Mouse (Mus musculus) brain, embryonic 14.5 days (tissue): ENCODE measurements around the gene Aif1. TPM values are rescaled to one million over a fixed set of nuclear protein-coding genes. Genes with fewer than 3 reads are reported as not detected.

Experiments
- DNase-seq: peaks from one replicate; pipeline ENCODE4 v3.0.0-alpha.2; 2011; ENCODE audit warnings: low read depth
- CTCF ChIP-seq: fragments of 200-500 bp; IDR thresholded peaks from 2 replicates; pipeline ENCODE4 v1.5.1; 2012; ENCODE audit warnings: inconsistent platforms, mild to moderate bottlenecking, moderate library complexity, borderline replicate concordance; ENCODE audit not compliant: insufficient read depth, insufficient read length; ENCODE audit errors: extremely low read depth
- POLR2A ChIP-seq: fragments of 200-500 bp; IDR thresholded peaks from 2 replicates; pipeline ENCODE4 v1.6.1; 2012; ENCODE audit warnings: mild to moderate bottlenecking, inconsistent platforms, borderline replicate concordance; ENCODE audit not compliant: poor library complexity, insufficient read depth, insufficient read length, severe bottlenecking; ENCODE audit errors: extremely low read depth
- polyA plus RNA-seq: library from polyadenylated mRNA; depleted of rRNA; stranded (reverse); fragments of >200 nt; gene quantifications from 2 replicates; pipeline ENCODE4 v1.2.3, GENCODE M21; 2012

Aif1 gene
- polyA plus RNA-seq, 1 experiment, result 1.6 TPM

GRCm38 (mm10) chr17:35202442-35202841 is 26.6 kb upstream of the Aif1 start:
- DNase-seq, result no peak
- no peak for TF ChIP-seq CTCF
- TF ChIP-seq POLR2A, result no peak

GRCm38 (mm10) chr17:35201787-35202186 is 25.9 kb upstream of the Aif1 start, which contains the start of gene Tnf:
Gene Tnf (minus strand): TSS chr17:35202007.
- TF ChIP-seq POLR2A (no peak), CTCF (no peak)
- DNase-seq, result no peak

DNA sequence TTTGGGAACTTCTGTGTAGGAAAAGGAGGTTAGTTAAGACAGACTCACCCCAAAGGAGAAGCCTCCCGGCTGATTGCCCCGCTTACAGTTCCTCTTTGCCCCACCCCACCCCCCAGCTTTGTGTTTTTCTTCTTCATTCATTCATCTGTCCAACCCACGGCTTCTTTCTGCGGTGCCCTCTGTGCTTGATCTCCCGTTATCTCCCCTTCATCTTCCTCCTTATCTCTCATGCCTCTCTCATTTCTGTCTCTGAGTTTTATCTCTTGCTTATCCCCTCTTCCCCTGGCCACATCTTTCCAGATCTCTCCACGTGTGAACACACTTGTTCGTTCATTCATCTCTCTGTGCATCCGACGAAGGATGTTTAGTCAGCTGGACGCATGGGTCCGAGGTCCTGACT is 25.3 kb upstream of the Aif1 start:
- no peak for DNase-seq
- no peak for TF ChIP-seq POLR2A
- no peak for TF ChIP-seq CTCF

GRCm38 (mm10) chr17:35200398-35200797 is 24.5 kb upstream of the Aif1 start:
- TF ChIP-seq CTCF (no peak), POLR2A (no peak)
- no peak for DNase-seq

DNA sequence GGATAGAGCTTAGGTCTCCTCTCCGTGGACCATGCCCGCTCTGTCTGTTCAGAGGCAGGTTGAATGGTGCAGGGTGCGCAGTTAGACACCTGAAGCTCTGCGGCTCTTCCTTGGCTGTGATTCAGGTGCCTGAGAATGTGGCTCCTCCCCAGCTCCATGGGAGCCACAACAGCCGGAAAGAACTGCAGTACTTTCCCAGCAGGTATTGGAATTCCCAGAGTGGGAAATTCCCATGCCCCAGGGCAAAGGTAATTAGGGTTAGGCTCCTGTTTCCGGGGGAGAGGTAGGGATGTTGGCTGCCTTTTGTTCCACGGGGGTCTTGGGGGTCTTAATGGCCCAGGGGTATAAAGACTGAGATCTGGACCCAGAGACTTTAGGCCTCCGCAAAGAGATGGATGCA is 23.1 kb upstream of the Aif1 start:
- no peak for DNase-seq
- no peak for TF ChIP-seq POLR2A
- no peak for TF ChIP-seq CTCF

GRCm38 (mm10) chr17:35198029-35198428 is 22.2 kb upstream of the Aif1 start:
- TF ChIP-seq POLR2A (no peak), CTCF (no peak)
- DNase-seq, result no peak

- no peak for DNase-seq
- no peak for TF ChIP-seq CTCF
- no peak for TF ChIP-seq POLR2A
Observed at GRCm38 (mm10) chr17:35197126-35197525, 21.3 kb upstream of the Aif1 start.

- DNase-seq, result no peak
- TF ChIP-seq POLR2A (no peak), CTCF (no peak)
Observed at GRCm38 (mm10) chr17:35196321-35196641, 20.4 kb upstream of the Aif1 start.

- DNase-seq, result peak; percentile 71
- TF ChIP-seq CTCF (peak; percentile 86), POLR2A (no peak)
Observed at GRCm38 (mm10) chr17:35195631-35196320, 19.9 kb upstream of the Aif1 start.

- DNase-seq, result no peak
- TF ChIP-seq POLR2A (no peak), CTCF (no peak)
Observed at GRCm38 (mm10) chr17:35194844-35195630, 19.2 kb upstream of the Aif1 start.

GRCm38 (mm10) chr17:35193881-35194843 is 18.3 kb upstream of the Aif1 start, which contains the start of gene Ltb:
Gene Ltb (plus strand): TSS chr17:35194439.
- no peak for TF ChIP-seq CTCF
- TF ChIP-seq POLR2A, result no peak
- no peak for DNase-seq
